Mouse (Mus musculus) heart, embryonic 13.5 days (tissue): ENCODE measurements around the gene Bcl2l12. TPM values are rescaled to one million over a fixed set of nuclear protein-coding genes. Genes with fewer than 3 reads are reported as not detected.
A peak's percentile ranks its signal among the peaks of the same experiment; 100 is the strongest.

ENCODE experiments used
- ATAC-seq: fragments of 200-750 bp; cut with Nextera tagmentation; 2 replicates; pipeline ENCODE4 v1.8.0; 2017; ENCODE audit warnings: moderate TSS enrichment; ENCODE audit not compliant: insufficient number of reproducible peaks, low FRiP score, low TSS enrichment; ENCODE audit errors: extremely low read depth
- H3K27ac ChIP-seq: fragments of 300-500 bp; sonication (generic); replicated peaks from 2 replicates; pipeline ENCODE4 v1.5.1; 2015; ENCODE audit warnings: moderate library complexity, mild to moderate bottlenecking, inconsistent platforms
- H3K27me3 ChIP-seq: fragments of 300-500 bp; sonication (generic); replicated peaks from 2 replicates; pipeline ENCODE4 v1.6.1; 2015; ENCODE audit warnings: mild to moderate bottlenecking, inconsistent platforms
- H3K36me3 ChIP-seq: fragments of 300-500 bp; sonication (generic); 2 replicates; pipeline ENCODE4 v1.6.1; 2015; ENCODE audit warnings: mild to moderate bottlenecking, inconsistent platforms
- H3K4me1 ChIP-seq: fragments of 300-500 bp; sonication (generic); 2 replicates; pipeline ENCODE4 v1.6.1; 2015; ENCODE audit warnings: inconsistent platforms
- H3K4me2 ChIP-seq: fragments of 300-500 bp; sonication (generic); 2 replicates; pipeline ENCODE4 v1.6.1; 2015; ENCODE audit warnings: inconsistent platforms, mild to moderate bottlenecking, moderate library complexity
- H3K4me3 ChIP-seq: fragments of 300-500 bp; sonication (generic); 2 replicates; pipeline ENCODE4 v1.5.1; 2015; ENCODE audit warnings: moderate library complexity, mild to moderate bottlenecking, inconsistent platforms
- H3K9ac ChIP-seq: fragments of 300-500 bp; sonication (generic); 2 replicates; pipeline ENCODE4 v1.6.1; 2015; ENCODE audit warnings: inconsistent platforms, mild to moderate bottlenecking, moderate library complexity
- H3K9me3 ChIP-seq: fragments of 300-500 bp; sonication (generic); 2 replicates; pipeline ENCODE4 v1.6.1; 2016; ENCODE audit warnings: inconsistent platforms
- WGBS: fragments of 180-500 bp; shearing (Covaris S2); methylation state at CpG from one replicate; pipeline ENCODE4 v1.1.7; 2015; ENCODE audit warnings: mixed read lengths; 5-methylcytosine and 5-hydroxymethylcytosine counted together
- polyA plus RNA-seq: library from polyadenylated mRNA; unstranded; fragments of >200 nt; fragmentation: Nextera tagmentation; extraction: Ambion mirVana; gene quantifications from 2 replicates; pipeline ENCODE4 v1.2.1, GENCODE M21; 2015

The Bcl2l12 gene
- polyA plus RNA-seq, 1 experiment from 2014 or later = 36.0 TPM

DNA sequence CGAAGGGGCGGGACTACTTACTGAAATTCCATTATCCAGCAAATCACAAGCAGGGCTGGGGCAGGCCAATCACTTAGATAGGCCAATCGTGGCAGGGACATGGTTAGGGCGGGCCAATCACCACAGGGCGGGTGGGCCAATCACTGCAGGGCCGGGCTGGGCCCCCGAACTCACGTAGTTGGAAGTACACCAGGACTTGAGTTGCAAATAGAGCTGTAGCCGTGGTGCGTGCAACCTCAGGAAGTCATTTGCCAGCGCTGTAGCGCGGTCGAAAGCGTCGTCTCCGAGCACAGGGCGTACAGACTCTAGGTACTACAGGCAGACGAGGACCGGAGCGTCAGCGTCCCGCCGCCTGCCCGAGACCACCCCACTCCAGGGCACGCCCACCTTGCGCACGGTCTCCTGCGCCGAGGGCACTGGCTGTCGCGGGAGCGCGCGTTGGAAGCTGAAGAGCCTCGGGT is 28.3 kb downstream of the Bcl2l12 start:
- under 1% methylated on average over 36 of the region's 36 CpGs for WGBS
- H3K4me3 ChIP-seq = peak overlapping the region; percentile 56

GRCm38 (mm10) chr7:44966638-44967037 is 31.9 kb downstream of the Bcl2l12 start:
- no peak overlapping the region for H3K9ac ChIP-seq
- H3K4me3 ChIP-seq = no peak overlapping the region
- no peak overlapping the region for H3K4me2 ChIP-seq
- H3K36me3 ChIP-seq = peaks cover 42% of the 10 kb centered on the region
- ATAC-seq = no peak
- no peaks in the 10 kb centered on the region for H3K9me3 ChIP-seq
- no peak overlapping the region for H3K27ac ChIP-seq
- 60% methylated on average over 15 of the region's 15 CpGs for WGBS
- H3K27me3 ChIP-seq = no peaks in the 10 kb centered on the region
- peaks cover 16% of the 10 kb centered on the region for H3K4me1 ChIP-seq

More for the DNA sequence above, 28.3 kb downstream of the Bcl2l12 start:
- peak; percentile 89 for ATAC-seq
- H3K4me1 ChIP-seq = peaks cover 35% of the 10 kb centered on the region
- peak overlapping the region; percentile 74 for H3K27ac ChIP-seq
- peaks cover 17% of the 10 kb centered on the region for H3K36me3 ChIP-seq
- H3K9ac ChIP-seq = peak overlapping the region; percentile 75
- no peaks in the 10 kb centered on the region for H3K27me3 ChIP-seq
- peak overlapping the region; percentile 79 for H3K4me2 ChIP-seq
- H3K9me3 ChIP-seq = no peaks in the 10 kb centered on the region

DNA sequence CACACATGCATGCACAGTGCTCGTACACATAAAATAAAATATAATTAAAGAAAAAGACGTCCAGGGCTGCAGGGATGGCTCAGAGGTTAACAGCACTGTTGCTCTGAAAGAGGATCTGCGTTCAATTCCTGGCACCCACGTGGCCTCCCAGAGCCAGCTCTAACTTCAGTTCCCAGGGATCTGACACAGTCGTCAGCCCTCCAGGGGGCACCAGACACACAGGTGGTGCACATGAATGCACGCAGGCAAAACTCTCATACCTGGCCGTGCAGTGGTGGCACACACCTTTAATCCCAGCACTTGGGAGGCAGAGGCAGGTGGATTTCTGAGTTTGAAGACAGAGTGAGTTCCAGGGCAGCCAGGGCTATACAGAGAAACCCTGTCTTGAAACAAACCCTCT is 32.5 kb downstream of the Bcl2l12 start:
- no peak overlapping the region for H3K4me3 ChIP-seq
- no peak overlapping the region for H3K27ac ChIP-seq
- H3K4me2 ChIP-seq = no peak overlapping the region
- peaks cover 10% of the 10 kb centered on the region for H3K4me1 ChIP-seq
- no peak for ATAC-seq
- WGBS = 83% methylated on average over 7 of the region's 7 CpGs
- H3K36me3 ChIP-seq = peaks cover 48% of the 10 kb centered on the region
- no peaks in the 10 kb centered on the region for H3K27me3 ChIP-seq
- H3K9me3 ChIP-seq = no peaks in the 10 kb centered on the region
- no peak overlapping the region for H3K9ac ChIP-seq

DNA sequence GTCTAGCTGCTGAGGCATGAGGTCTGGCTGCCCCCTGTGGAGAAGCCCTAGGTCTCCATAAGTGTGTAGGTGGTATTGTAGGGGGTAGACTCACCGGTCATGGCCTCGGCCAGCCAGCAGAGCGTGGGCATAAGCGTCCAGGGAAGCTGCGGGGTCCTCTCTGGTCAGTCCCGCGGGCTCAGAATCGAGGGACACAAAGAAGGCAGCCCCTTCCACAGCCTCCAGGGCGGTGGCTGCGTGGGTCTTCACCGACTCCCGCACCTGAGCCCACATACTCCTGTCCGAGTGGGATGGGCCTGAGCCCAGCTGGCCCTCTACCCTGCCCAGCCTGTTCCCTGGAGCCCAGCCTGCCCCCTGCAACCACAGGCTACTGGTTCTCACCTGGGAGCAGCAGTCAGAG is 33.5 kb downstream of the Bcl2l12 start:
- 91% methylated on average over 13 of the region's 13 CpGs for WGBS
- Histone ChIP-seq H3K4me3 (no peak overlapping the region), H3K9me3 (no peaks in the 10 kb centered on the region), H3K27ac (no peak overlapping the region), H3K36me3 (peaks cover 54% of the 10 kb centered on the region), H3K4me2 (no peak overlapping the region), H3K9ac (no peak overlapping the region), H3K4me1 (peaks cover 4% of the 10 kb centered on the region; the same call in 1 of the 2 replicates), H3K27me3 (no peaks in the 10 kb centered on the region)
- ATAC-seq = no peak

- H3K36me3 ChIP-seq = peaks cover 58% of the 10 kb centered on the region
- WGBS = 90% methylated on average over 5 of the region's 5 CpGs
Measured at GRCm38 (mm10) chr7:44962831-44963230, 35.7 kb downstream of the Bcl2l12 start.

GRCm38 (mm10) chr7:44962337-44962736 is 36.2 kb downstream of the Bcl2l12 start:
- Histone ChIP-seq H3K4me1 (no peaks in the 10 kb centered on the region), H3K36me3 (peaks cover 58% of the 10 kb centered on the region), H3K4me3 (no peak overlapping the region), H3K9ac (no peak overlapping the region), H3K9me3 (no peaks in the 10 kb centered on the region), H3K27ac (no peak overlapping the region), H3K4me2 (no peak overlapping the region), H3K27me3 (no peaks in the 10 kb centered on the region)
- 68% methylated on average over 8 of the region's 8 CpGs for WGBS
- no peak for ATAC-seq

More at GRCm38 (mm10) chr7:44962831-44963230, 35.7 kb downstream of the Bcl2l12 start:
- Histone ChIP-seq H3K27ac (no peak overlapping the region), H3K9me3 (no peaks in the 10 kb centered on the region), H3K4me3 (no peak overlapping the region), H3K4me2 (no peak overlapping the region), H3K27me3 (no peaks in the 10 kb centered on the region), H3K9ac (no peak overlapping the region), H3K4me1 (no peaks in the 10 kb centered on the region)
- 0 out of 2 replicates have a peak, but pooled peaks have one; percentile 28 for ATAC-seq

- ATAC-seq = no peak
- WGBS = 80% methylated on average over 13 of the region's 13 CpGs
- H3K36me3 ChIP-seq = peaks cover 43% of the 10 kb centered on the region
- no peaks in the 10 kb centered on the region for H3K27me3 ChIP-seq
- H3K4me1 ChIP-seq = no peaks in the 10 kb centered on the region
- no peak overlapping the region for H3K9ac ChIP-seq
- no peak overlapping the region for H3K27ac ChIP-seq
- no peak overlapping the region for H3K4me3 ChIP-seq
- H3K4me2 ChIP-seq = no peak overlapping the region
- no peaks in the 10 kb centered on the region for H3K9me3 ChIP-seq
Measured at GRCm38 (mm10) chr7:44960512-44960910, 38.0 kb downstream of the Bcl2l12 start.

- no peak overlapping the region for H3K4me2 ChIP-seq
- no peaks in the 10 kb centered on the region for H3K9me3 ChIP-seq
- H3K27me3 ChIP-seq = no peaks in the 10 kb centered on the region
- H3K36me3 ChIP-seq = peaks cover 41% of the 10 kb centered on the region
- WGBS = 86% methylated on average over 10 of the region's 10 CpGs
- no peaks in the 10 kb centered on the region for H3K4me1 ChIP-seq
- no peak overlapping the region for H3K9ac ChIP-seq
- ATAC-seq = no peak
- no peak overlapping the region for H3K27ac ChIP-seq
- H3K4me3 ChIP-seq = no peak overlapping the region
Measured at GRCm38 (mm10) chr7:44959874-44960511, 38.5 kb downstream of the Bcl2l12 start.

DNA sequence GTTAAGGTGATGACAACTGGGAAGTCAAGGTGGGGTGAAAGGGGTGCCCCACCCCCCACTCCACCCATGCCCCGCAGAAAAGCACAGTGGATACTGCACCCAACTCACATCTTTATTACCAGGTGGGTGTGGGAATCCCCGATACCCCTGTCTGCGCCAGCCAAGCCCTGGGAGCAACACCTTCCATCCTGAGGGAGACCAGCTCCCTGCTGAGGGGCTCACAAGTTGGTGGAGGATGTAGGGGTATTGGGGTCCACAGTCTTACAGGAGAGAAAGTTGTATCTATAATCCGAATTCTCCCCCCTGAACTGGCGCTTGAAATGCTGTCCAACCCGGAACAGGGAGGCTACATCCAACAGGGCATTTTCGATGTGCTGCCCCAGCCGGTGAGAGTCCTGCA is 39.2 kb downstream of the Bcl2l12 start:
- no peak for ATAC-seq
- peaks cover 40% of the 10 kb centered on the region for H3K36me3 ChIP-seq
- H3K4me3 ChIP-seq = no peak overlapping the region
- H3K4me1 ChIP-seq = no peaks in the 10 kb centered on the region
- WGBS = 65% methylated on average over 8 of the region's 8 CpGs
- H3K9ac ChIP-seq = no peak overlapping the region
- H3K27me3 ChIP-seq = no peaks in the 10 kb centered on the region
- H3K27ac ChIP-seq = no peak overlapping the region
- no peaks in the 10 kb centered on the region for H3K9me3 ChIP-seq
- H3K4me2 ChIP-seq = no peak overlapping the region

- Histone ChIP-seq H3K4me3 (no peak overlapping the region), H3K27me3 (peaks cover 5% of the 10 kb centered on the region; the same call in 1 of the 2 replicates), H3K4me2 (no peak overlapping the region), H3K36me3 (peaks cover 31% of the 10 kb centered on the region; the same call in 1 of the 2 replicates), H3K9ac (no peak overlapping the region; the same call in 1 of the 2 replicates), H3K27ac (no peak overlapping the region), H3K9me3 (no peaks in the 10 kb centered on the region), H3K4me1 (0 out of 2 replicates have a peak, but pooled peaks cover under 1% of the 10 kb centered on the region)
- WGBS = 49% methylated on average over 7 of the region's 7 CpGs
- ATAC-seq = no peak
Measured at GRCm38 (mm10) chr7:44958208-44958607, 40.3 kb downstream of the Bcl2l12 start.

DNA sequence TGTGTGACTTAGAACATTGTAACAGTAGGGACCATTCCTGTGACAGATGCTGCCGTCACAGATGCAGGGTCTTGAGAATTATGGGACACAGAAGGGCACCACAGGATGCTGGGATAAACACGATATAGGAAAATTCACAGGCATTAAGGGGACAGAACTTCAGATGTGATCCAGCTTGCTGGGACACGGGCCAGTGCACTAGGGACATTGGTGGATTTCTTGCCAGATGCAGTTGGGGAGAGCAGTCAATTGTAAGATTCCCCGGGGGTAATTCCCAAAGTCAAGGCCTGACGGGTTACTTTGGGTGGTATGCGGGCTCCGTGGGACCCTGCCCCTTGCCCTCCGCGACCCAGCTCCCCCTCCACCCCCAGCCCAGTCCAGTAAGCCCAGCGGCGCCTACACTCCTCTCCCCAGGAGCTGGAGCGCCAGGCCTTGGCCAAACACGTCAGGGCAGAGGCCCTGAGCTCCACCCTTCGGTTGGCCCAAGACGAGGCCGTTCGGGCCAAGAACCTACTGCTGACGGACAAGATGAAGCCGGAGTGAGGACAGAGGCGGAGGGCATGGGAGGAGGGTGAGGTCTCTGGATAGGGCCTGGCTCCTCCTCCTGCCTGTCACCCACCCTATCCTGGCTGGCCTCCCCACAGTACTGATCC is 41.2 kb downstream of the Bcl2l12 start:
- peaks cover 23% of the 10 kb centered on the region; the same call in 1 of the 2 replicates for H3K36me3 ChIP-seq
- no peak for ATAC-seq
- WGBS = 66% methylated on average over 20 of the region's 20 CpGs
- peaks cover 6% of the 10 kb centered on the region for H3K4me1 ChIP-seq
- H3K9ac ChIP-seq = peak overlapping the region; percentile 54; the same call in 1 of the 2 replicates
- H3K9me3 ChIP-seq = no peaks in the 10 kb centered on the region
- no peak overlapping the region for H3K4me2 ChIP-seq
- H3K27ac ChIP-seq = no peak overlapping the region
- peaks cover 5% of the 10 kb centered on the region; the same call in 1 of the 2 replicates for H3K27me3 ChIP-seq
- no peak overlapping the region for H3K4me3 ChIP-seq
